Mouse (Mus musculus) midbrain, embryonic 12.5 days (tissue): Measurements from ENCODE around the gene Olfr263. TPM values are rescaled to one million over a fixed set of nuclear protein-coding genes. Genes with fewer than 3 reads are reported as not detected.
A peak's percentile ranks its signal among the peaks of the same experiment; 100 is the strongest.
"Not testable (repeated sequence)": the region's sequence is repeated elsewhere in the genome, so short reads cannot be mapped to it uniquely, and the experiment has no call there.

Experiments
- ATAC-seq: fragments of 200-750 bp; cut with Nextera tagmentation; 2 replicates; pipeline ENCODE4 v1.8.0; 2017; ENCODE audit warnings: low read depth, moderate TSS enrichment, moderate library complexity; ENCODE audit not compliant: low FRiP score
- H3K27ac ChIP-seq: fragments of 300-500 bp; sonication (generic); replicated peaks from 2 replicates; pipeline ENCODE4 v1.5.1; 2016; ENCODE audit warnings: mild to moderate bottlenecking
- H3K27me3 ChIP-seq: fragments of 300-500 bp; sonication (generic); 2 replicates; pipeline ENCODE4 v1.6.1; 2016; ENCODE audit warnings: mild to moderate bottlenecking
- H3K36me3 ChIP-seq: fragments of 300-500 bp; sonication (generic); 2 replicates; pipeline ENCODE4 v1.6.1; 2016
- H3K4me1 ChIP-seq: fragments of 300-500 bp; sonication (generic); 2 replicates; pipeline ENCODE4 v1.6.1; 2016
- H3K4me2 ChIP-seq: fragments of 300-500 bp; sonication (generic); replicated peaks from 2 replicates; pipeline ENCODE4 v1.6.1; 2016; ENCODE audit warnings: mild to moderate bottlenecking, moderate library complexity
- H3K4me3 ChIP-seq: fragments of 300-500 bp; sonication (generic); 2 replicates; pipeline ENCODE4 v1.5.1; 2016; ENCODE audit warnings: mild to moderate bottlenecking
- H3K9ac ChIP-seq: fragments of 300-500 bp; sonication (generic); replicated peaks from 2 replicates; pipeline ENCODE4 v1.6.1; 2016; ENCODE audit warnings: mild to moderate bottlenecking, moderate library complexity
- H3K9me3 ChIP-seq: fragments of 300-500 bp; sonication (generic); 2 replicates; pipeline ENCODE4 v1.6.1; 2016; ENCODE audit warnings: mild to moderate bottlenecking
- WGBS: fragments of 180-500 bp; shearing (Covaris S2); methylation state at CpG from one replicate; pipeline ENCODE4 v1.1.7; 2016; 5-methylcytosine and 5-hydroxymethylcytosine counted together
- polyA plus RNA-seq: library from polyadenylated mRNA; unstranded; fragments of >200 nt; fragmentation: Nextera tagmentation; extraction: Ambion mirVana; gene quantifications from 2 replicates; pipeline ENCODE4 v1.2.1, GENCODE M21; 2016

The Olfr263 gene
- not detected in 2 replicates for polyA plus RNA-seq

- not testable (repeated sequence) for H3K4me3 ChIP-seq, H3K9me3 ChIP-seq, H3K9ac ChIP-seq, H3K27me3 ChIP-seq, ATAC-seq, H3K4me2 ChIP-seq, H3K4me1 ChIP-seq, H3K27ac ChIP-seq, H3K36me3 ChIP-seq
- 83% methylated on average over 3 of the region's 3 CpGs for WGBS
Measured at GRCm38 (mm10) chr13:21129339-21129738, at the start of gene Olfr263. Gene Olfr263 (plus strand): TSS chr13:21129639.

DNA sequence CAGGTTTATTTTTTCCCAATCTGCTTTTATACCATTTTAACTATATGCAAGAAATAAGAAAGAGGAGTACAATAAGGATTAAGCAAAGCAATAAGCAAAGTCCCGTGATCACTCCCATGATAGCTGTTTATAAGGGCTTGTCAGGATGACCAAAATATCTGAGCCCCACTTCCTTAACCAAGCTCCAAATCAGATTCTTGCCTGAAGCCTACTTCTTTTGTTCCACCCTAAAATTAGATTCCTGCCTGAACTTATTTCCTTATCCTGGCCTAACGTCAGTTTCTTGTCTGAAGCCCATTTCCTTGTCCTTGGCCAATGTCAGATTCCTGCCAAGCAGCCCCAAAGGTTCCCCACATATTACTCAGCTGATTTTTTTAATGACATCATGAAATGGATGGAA lies 46.8 kb upstream of the Olfr263 start:
- no peaks in the 10 kb centered on the region for H3K9me3 ChIP-seq
- H3K4me3 ChIP-seq, result no peak overlapping the region
- H3K27ac ChIP-seq, result no peak overlapping the region
- WGBS, result 74% methylated on average over 2 of the region's 2 CpGs
- no peaks in the 10 kb centered on the region for H3K36me3 ChIP-seq
- no peak overlapping the region for H3K4me2 ChIP-seq
- H3K4me1 ChIP-seq, result no peaks in the 10 kb centered on the region
- H3K27me3 ChIP-seq, result no peaks in the 10 kb centered on the region
- no peak overlapping the region for H3K9ac ChIP-seq
- ATAC-seq, result no peak

- no peak overlapping the region for H3K27ac ChIP-seq
- no peak overlapping the region for H3K4me3 ChIP-seq
- ATAC-seq, result no peak
- no peaks in the 10 kb centered on the region for H3K36me3 ChIP-seq
- no peak overlapping the region for H3K4me2 ChIP-seq
- no peaks in the 10 kb centered on the region for H3K4me1 ChIP-seq
- H3K9ac ChIP-seq, result no peak overlapping the region
- 94% methylated on average over 3 of the region's 3 CpGs for WGBS
- H3K27me3 ChIP-seq, result no peaks in the 10 kb centered on the region
- H3K9me3 ChIP-seq, result no peaks in the 10 kb centered on the region
Measured at GRCm38 (mm10) chr13:21109759-21110158, 19.7 kb upstream of the Olfr263 start.

DNA sequence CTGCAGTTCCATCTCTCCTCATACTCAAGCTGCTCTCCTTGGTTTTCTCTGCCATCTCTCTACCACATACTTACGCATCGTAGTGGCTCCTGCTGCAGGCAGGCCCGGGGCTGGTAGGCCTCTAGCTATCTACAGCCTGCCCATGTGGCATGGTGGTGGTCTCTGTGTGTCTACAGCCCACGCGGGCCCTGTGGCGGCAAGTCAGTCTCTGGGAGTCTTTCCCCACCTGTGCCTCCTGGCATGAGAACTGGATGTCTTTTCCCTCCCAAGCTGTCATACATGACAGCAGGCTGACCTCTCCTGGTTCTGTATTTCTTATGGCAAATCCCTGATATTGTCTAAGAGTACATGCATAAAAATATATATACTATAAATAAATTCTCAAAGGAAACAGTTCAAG lies 19.0 kb upstream of the Olfr263 start:
- WGBS, result 93% methylated on average over 6 of the region's 6 CpGs
- no peak for ATAC-seq
- Histone ChIP-seq H3K9me3 (no peaks in the 10 kb centered on the region), H3K36me3 (no peaks in the 10 kb centered on the region), H3K27me3 (no peaks in the 10 kb centered on the region), H3K4me1 (no peaks in the 10 kb centered on the region), H3K9ac (no peak overlapping the region), H3K27ac (no peak overlapping the region), H3K4me3 (no peak overlapping the region), H3K4me2 (no peak overlapping the region)

GRCm38 (mm10) chr13:21111183-21111582 lies 18.3 kb upstream of the Olfr263 start, which contains the start of gene Olfr1369-ps1:
Gene Olfr1369-ps1 (plus strand): TSS chr13:21111483.
- H3K27me3 ChIP-seq, H3K4me1 ChIP-seq, H3K4me2 ChIP-seq, H3K27ac ChIP-seq, H3K4me3 ChIP-seq, H3K9me3 ChIP-seq, H3K36me3 ChIP-seq, ATAC-seq, H3K9ac ChIP-seq: not testable (repeated sequence)
- WGBS, result 69% methylated on average over 3 of the region's 3 CpGs

DNA sequence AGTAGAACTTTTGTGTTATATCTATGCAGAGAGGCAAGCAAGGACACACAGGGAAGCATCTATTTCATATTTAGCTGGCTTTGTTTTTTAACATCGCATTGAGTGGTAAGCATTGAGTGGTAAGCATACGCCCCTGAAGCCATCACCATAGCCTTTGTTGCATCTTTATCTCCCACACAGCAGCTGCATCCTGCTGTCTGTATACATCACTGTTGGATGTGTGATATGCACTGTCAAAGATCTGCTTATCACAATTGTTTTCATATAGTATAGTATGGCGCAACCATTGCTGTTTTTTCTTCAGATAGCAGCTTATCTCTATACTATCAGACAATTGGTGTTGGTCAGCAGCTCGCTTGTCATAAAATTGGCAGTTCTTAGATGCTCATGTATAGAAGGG lies 15.3 kb upstream of the Olfr263 start:
- Histone ChIP-seq H3K4me1 (no peaks in the 10 kb centered on the region), H3K9ac (no peak overlapping the region), H3K27ac (no peak overlapping the region), H3K9me3 (no peaks in the 10 kb centered on the region), H3K36me3 (no peaks in the 10 kb centered on the region), H3K27me3 (no peaks in the 10 kb centered on the region), H3K4me3 (no peak overlapping the region), H3K4me2 (no peak overlapping the region)
- WGBS, result 88% methylated on average over 4 of the region's 4 CpGs
- ATAC-seq, result no peak

- H3K4me3 ChIP-seq, result no peak overlapping the region
- no peaks in the 10 kb centered on the region for H3K27me3 ChIP-seq
- no peaks in the 10 kb centered on the region for H3K36me3 ChIP-seq
- H3K9me3 ChIP-seq, result no peaks in the 10 kb centered on the region
- no peaks in the 10 kb centered on the region for H3K4me1 ChIP-seq
- no peak overlapping the region for H3K4me2 ChIP-seq
- H3K9ac ChIP-seq, result no peak overlapping the region
- WGBS, result 48% methylated on average over 8 of the region's 8 CpGs
- no peak overlapping the region for H3K27ac ChIP-seq
- ATAC-seq, result no peak
Measured at GRCm38 (mm10) chr13:21142421-21142820, 13.0 kb downstream of the Olfr263 start.

DNA sequence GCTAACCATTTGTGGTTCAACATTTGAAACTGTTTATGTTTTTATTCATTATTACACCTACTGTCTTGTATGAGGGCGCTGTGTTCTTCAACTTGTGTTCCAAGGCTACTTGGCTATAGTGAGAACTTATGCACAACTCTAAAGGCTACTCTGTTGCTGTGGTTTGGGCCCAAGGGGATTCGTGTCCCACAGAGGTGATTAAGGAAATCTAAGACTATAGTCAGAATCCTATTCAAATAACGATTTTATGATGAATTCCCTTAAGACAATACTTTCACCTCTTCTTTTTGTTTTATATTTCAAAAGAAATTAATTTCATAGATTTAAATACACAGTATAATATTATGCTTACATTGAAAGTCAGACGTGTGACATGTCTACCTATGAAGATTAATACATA lies 16.3 kb downstream of the Olfr263 start, which contains the start of gene Olfr1368:
Gene Olfr1368, minus strand, starts transcription at position 101 of the 400 bp plus-strand sequence.
- Histone ChIP-seq H3K4me3 (no peak within 1 kb of the TSS), H3K4me2 (no peak within 1 kb of the TSS), H3K4me1 (no peaks in the 10 kb centered on the region), H3K27me3 (no peaks in the 10 kb centered on the region), H3K9me3 (no peaks in the 10 kb centered on the region), H3K9ac (no peak within 1 kb of the TSS), H3K36me3 (no peaks in the 10 kb centered on the region), H3K27ac (no peak within 1 kb of the TSS)
- 74% methylated on average over 4 of the region's 4 CpGs for WGBS
- no peak for ATAC-seq

DNA sequence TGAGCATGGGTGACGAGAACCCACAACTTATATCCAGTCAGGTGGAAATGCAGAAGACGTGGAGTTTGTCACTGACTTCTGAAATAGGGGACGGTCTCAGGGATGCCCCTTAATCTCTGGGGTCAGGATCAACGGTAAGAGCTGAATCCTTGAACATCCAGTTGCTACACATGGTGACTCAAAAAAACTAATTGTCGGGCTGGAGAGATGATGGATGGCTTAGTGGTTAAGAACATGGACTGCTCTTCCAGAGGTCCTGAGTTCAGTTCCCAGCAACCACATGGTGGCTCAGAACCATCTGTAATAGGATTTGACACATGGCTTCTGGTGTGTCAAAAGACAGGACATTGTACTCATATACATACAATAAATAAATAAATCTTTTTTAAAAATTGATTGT lies 26.4 kb downstream of the Olfr263 start:
- peaks cover 11% of the 10 kb centered on the region; the same call in 1 of the 2 replicates for H3K4me1 ChIP-seq
- H3K4me3 ChIP-seq, result no peak overlapping the region
- no peak overlapping the region for H3K9ac ChIP-seq
- H3K36me3 ChIP-seq, result no peaks in the 10 kb centered on the region
- 0 out of 2 replicates have a peak, but pooled peaks cover 4% of the 10 kb centered on the region for H3K27me3 ChIP-seq
- no peak for ATAC-seq
- no peaks in the 10 kb centered on the region for H3K9me3 ChIP-seq
- H3K27ac ChIP-seq, result no peak overlapping the region
- 83% methylated on average over 5 of the region's 5 CpGs for WGBS
- no peak overlapping the region for H3K4me2 ChIP-seq

GRCm38 (mm10) chr13:21158071-21158470 lies 28.6 kb downstream of the Olfr263 start:
- 0 out of 2 replicates have a peak overlapping the region, but pooled peaks have one; percentile 60 for H3K4me3 ChIP-seq
- whole genome bisulfite sequencing, result 3% methylated on average over 9 of the region's 9 CpGs

GRCm38 (mm10) chr13:21158785-21159474 lies 29.5 kb downstream of the Olfr263 start:
- peak; percentile 35 for ATAC-seq
- H3K9me3 ChIP-seq, result no peaks in the 10 kb centered on the region
- peak overlapping the region; percentile 53 for H3K9ac ChIP-seq
- peak overlapping the region; percentile 60 for H3K4me3 ChIP-seq
- no peaks in the 10 kb centered on the region for H3K36me3 ChIP-seq
- peak overlapping the region; percentile 83 for H3K4me2 ChIP-seq
- peaks cover 11% of the 10 kb centered on the region; the same call in 1 of the 2 replicates for H3K4me1 ChIP-seq
- peaks cover 7% of the 10 kb centered on the region; the same call in 1 of the 2 replicates for H3K27me3 ChIP-seq
- under 1% methylated on average over 19 of the region's 19 CpGs for WGBS
- H3K27ac ChIP-seq, result no peak overlapping the region

More at GRCm38 (mm10) chr13:21158071-21158470, 28.6 kb downstream of the Olfr263 start:
- Histone ChIP-seq H3K4me1 (peaks cover 11% of the 10 kb centered on the region; the same call in 1 of the 2 replicates), H3K9ac (no peak overlapping the region), H3K27ac (no peak overlapping the region), H3K9me3 (no peaks in the 10 kb centered on the region), H3K27me3 (peaks cover 7% of the 10 kb centered on the region; the same call in 1 of the 2 replicates), H3K4me2 (peak overlapping the region; percentile 83), H3K36me3 (no peaks in the 10 kb centered on the region)
- ATAC-seq, result no peak

DNA sequence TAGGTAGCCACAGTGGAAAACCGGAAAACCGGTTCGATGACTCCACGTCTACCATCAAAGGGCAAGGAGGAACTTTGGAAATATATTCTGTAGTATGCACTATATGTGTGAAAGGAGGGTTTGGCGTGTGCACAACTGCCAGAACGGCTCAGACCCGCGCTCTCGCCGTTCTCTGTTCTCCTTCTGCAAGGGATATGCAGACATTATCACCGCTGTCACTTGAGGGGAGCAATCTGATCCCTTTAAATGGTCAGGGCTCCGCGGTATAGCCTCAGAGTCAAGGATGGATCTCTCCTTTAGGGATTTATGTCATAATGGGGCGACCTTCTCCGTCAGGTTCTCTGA lies 30.0 kb downstream of the Olfr263 start:
- WGBS, result under 1% methylated on average over 15 of the region's 15 CpGs
- Histone ChIP-seq H3K4me2 (peak overlapping the region; percentile 83), H3K4me1 (peaks cover 11% of the 10 kb centered on the region; the same call in 1 of the 2 replicates), H3K9ac (peak overlapping the region; percentile 53), H3K27me3 (peaks cover 7% of the 10 kb centered on the region; the same call in 1 of the 2 replicates), H3K9me3 (no peaks in the 10 kb centered on the region), H3K4me3 (peak overlapping the region; percentile 60), H3K36me3 (no peaks in the 10 kb centered on the region), H3K27ac (no peak overlapping the region)
- peak; percentile 7; the same call in 1 of the 2 replicates for ATAC-seq
